Mouse (Mus musculus) liver, postnatal 0 days (tissue): ENCODE measurements around the gene Pard3b. TPM values are rescaled to one million over a fixed set of nuclear protein-coding genes. Genes with fewer than 3 reads are reported as not detected.
A peak's percentile ranks its signal among the peaks of the same experiment; 100 is the strongest.

Source experiments
- ATAC-seq: fragments of 200-750 bp; cut with Nextera tagmentation; 2 replicates; pipeline ENCODE4 v1.8.0; 2017; ENCODE audit warnings: mild to moderate bottlenecking, moderate library complexity
- DNase-seq: peaks from one replicate; pipeline ENCODE4 v3.0.0-alpha.2; 2016
- H3K27ac ChIP-seq: fragments of 300-500 bp; sonication (generic); 2 replicates; pipeline ENCODE4 v1.5.1; 2014; ENCODE audit warnings: antibody characterized with exemption, moderate library complexity, mild to moderate bottlenecking, low read depth
- H3K27me3 ChIP-seq: fragments of 300-500 bp; sonication (generic); 2 replicates; pipeline ENCODE4 v1.6.1; 2014; ENCODE audit warnings: low read length, control low read depth, mixed read lengths; ENCODE audit not compliant: insufficient read depth
- H3K36me3 ChIP-seq: fragments of 300-500 bp; sonication (generic); replicated peaks from 2 replicates; pipeline ENCODE4 v1.6.1; 2014; ENCODE audit warnings: mild to moderate bottlenecking, control low read depth, low read length, moderate library complexity, mixed read lengths; ENCODE audit not compliant: insufficient read depth
- H3K4me1 ChIP-seq: fragments of 300-500 bp; sonication (generic); 2 replicates; pipeline ENCODE4 v1.6.1; 2014; ENCODE audit warnings: antibody characterized with exemption, mild to moderate bottlenecking, control low read depth; ENCODE audit not compliant: insufficient read depth
- H3K4me2 ChIP-seq: fragments of 300-500 bp; sonication (generic); 2 replicates; pipeline ENCODE4 v1.6.1; 2014; ENCODE audit warnings: low read depth, mild to moderate bottlenecking, low read length, moderate library complexity, mixed read lengths
- H3K4me3 ChIP-seq: fragments of 300-500 bp; sonication (generic); 2 replicates; pipeline ENCODE4 v1.5.1; 2014; ENCODE audit warnings: low read depth, low read length
- H3K9ac ChIP-seq: fragments of 300-500 bp; sonication (generic); replicated peaks from 2 replicates; pipeline ENCODE4 v1.6.1; 2014; ENCODE audit warnings: mild to moderate bottlenecking, moderate library complexity
- H3K9me3 ChIP-seq: fragments of 300-500 bp; sonication (generic); 2 replicates; pipeline ENCODE4 v1.6.1; 2016; ENCODE audit warnings: mild to moderate bottlenecking, control low read depth, low read length, mixed read lengths
- CTCF ChIP-seq: sonication (generic); IDR thresholded peaks from 2 replicates; pipeline ENCODE4 v1.5.1; 2016; ENCODE audit warnings: antibody characterized with exemption, low read depth
- EP300 ChIP-seq: IDR thresholded peaks from 2 replicates; pipeline ENCODE4 v1.6.1; 2016; ENCODE audit warnings: antibody characterized with exemption, low read depth, mild to moderate bottlenecking
- WGBS: fragments of 180-500 bp; shearing (Covaris S2); extraction: QIAGEN DNeasy Blood & Tissue Kit; methylation state at CpG from one replicate; pipeline ENCODE4 v1.1.7; 2014; ENCODE audit not compliant: insufficient replicate concordance; 5-methylcytosine and 5-hydroxymethylcytosine counted together
- polyA plus RNA-seq: library from polyadenylated mRNA; unstranded; fragments of >200 nt; fragmentation: Nextera tagmentation; extraction: Ambion mirVana; gene quantifications from 2 replicates; pipeline ENCODE4 v1.2.1, GENCODE M21; 2015

Pard3b gene
- polyA plus RNA-seq, 1 experiment from 2014 or later, result 2.8 TPM

- Histone ChIP-seq H3K36me3 (no peaks in the 10 kb centered on the region), H3K4me1 (no peaks in the 10 kb centered on the region), H3K27ac (no peak overlapping the region), H3K9me3 (no peaks in the 10 kb centered on the region), H3K4me2 (no peak overlapping the region), H3K4me3 (no peak overlapping the region), H3K27me3 (no peaks in the 10 kb centered on the region), H3K9ac (no peak overlapping the region)
- DNase-seq, result no peak
- no peak for ATAC-seq
- TF ChIP-seq EP300, result no peak
- TF ChIP-seq CTCF, result no peak
- WGBS, result 77% methylated on average over 4 of the region's 4 CpGs
These were observed 264.8 kb downstream of the Pard3b start for GRCm38 (mm10) chr1:61903271-61904007.

DNA sequence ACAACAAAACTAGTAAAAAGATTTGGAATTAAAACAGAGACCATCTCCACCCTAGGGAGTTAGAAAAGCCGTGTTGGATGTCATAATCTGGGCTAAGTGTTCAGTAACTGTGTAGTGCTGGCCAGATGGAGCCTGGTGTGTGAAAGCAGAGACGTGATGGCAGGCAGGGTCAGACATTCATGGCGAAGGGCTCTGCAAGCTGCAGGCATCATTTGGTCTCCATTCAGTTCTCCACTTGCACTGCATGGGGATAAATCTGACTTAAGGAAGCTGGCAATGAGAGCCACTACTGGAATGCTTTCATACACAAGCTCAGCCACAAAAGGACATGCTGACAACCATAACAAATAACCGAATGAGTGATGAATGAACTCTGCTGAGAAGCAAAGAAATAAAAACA lies 265.4 kb downstream of the Pard3b start:
- DNase-seq, result no peak
- no peak overlapping the region for H3K27ac ChIP-seq
- TF ChIP-seq CTCF, result no peak

DNA sequence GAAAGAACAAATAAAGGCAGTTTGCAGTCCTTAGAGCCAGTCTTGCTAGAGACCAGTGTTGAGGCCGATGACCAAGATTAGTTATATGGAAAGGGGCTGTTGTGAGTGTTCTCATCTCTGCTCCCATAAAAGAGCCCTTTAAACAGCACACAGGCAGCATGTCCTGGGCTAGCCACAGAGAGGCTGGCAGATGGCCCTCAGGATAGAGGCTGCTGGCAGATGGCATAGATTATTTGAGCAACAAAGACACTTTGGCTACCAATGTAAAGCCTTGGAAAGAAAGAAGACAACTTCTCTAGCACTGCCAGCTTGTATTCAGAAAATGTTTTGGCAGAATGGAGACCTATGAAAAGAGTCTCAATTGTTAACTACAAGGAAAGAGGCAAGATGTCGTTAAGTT lies 274.3 kb downstream of the Pard3b start:
- Histone ChIP-seq H3K36me3 (no peaks in the 10 kb centered on the region), H3K27ac (no peak overlapping the region), H3K4me3 (no peak overlapping the region), H3K9ac (no peak overlapping the region), H3K27me3 (no peaks in the 10 kb centered on the region), H3K9me3 (no peaks in the 10 kb centered on the region), H3K4me2 (no peak overlapping the region), H3K4me1 (no peaks in the 10 kb centered on the region)
- TF ChIP-seq EP300, result no peak
- no peak for TF ChIP-seq CTCF
- ATAC-seq (no peak), DNase-seq (no peak)
- 78% methylated on average over 2 of the region's 2 CpGs for WGBS

More for the DNA sequence above, 265.4 kb downstream of the Pard3b start:
- no peak for ATAC-seq
- Histone ChIP-seq H3K4me3 (no peak overlapping the region), H3K9me3 (no peaks in the 10 kb centered on the region), H3K4me1 (no peaks in the 10 kb centered on the region), H3K36me3 (no peaks in the 10 kb centered on the region), H3K4me2 (no peak overlapping the region), H3K27me3 (no peaks in the 10 kb centered on the region), H3K9ac (no peak overlapping the region)
- 66% methylated on average over 4 of the region's 4 CpGs for WGBS

DNA sequence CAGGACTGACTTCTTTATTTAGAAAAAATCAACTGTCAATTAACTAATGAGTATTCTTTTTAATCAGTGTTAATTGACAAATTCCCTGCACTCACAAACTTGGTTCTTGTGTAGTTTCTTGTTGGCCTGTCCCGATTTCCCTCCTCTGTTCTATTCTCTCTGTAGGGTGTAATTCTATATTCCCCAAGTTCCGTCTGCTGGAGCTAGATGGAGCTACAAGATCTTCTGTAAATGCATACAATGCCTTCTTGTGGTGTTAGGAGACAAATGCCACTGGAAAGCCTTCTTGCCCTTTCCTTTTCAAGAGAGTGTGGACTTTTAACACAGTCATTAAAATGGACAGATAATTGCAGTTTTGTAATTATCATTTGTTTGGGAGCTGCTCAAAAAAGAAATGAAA lies 286.3 kb downstream of the Pard3b start:
- Histone ChIP-seq H3K4me2 (no peak overlapping the region), H3K4me3 (no peak overlapping the region), H3K9me3 (no peaks in the 10 kb centered on the region), H3K4me1 (no peaks in the 10 kb centered on the region), H3K36me3 (no peaks in the 10 kb centered on the region), H3K27me3 (no peaks in the 10 kb centered on the region), H3K9ac (no peak overlapping the region), H3K27ac (no peak overlapping the region)
- ATAC-seq (no peak), DNase-seq (no peak)
- WGBS, result 56% methylated on average over 2 of the region's 2 CpGs
- TF ChIP-seq CTCF, result peak; percentile 63
- no peak for TF ChIP-seq EP300

- no peak for DNase-seq
- Histone ChIP-seq H3K4me3 (no peak overlapping the region), H3K4me2 (no peak overlapping the region), H3K27me3 (no peaks in the 10 kb centered on the region), H3K9me3 (no peaks in the 10 kb centered on the region), H3K27ac (no peak overlapping the region), H3K36me3 (no peaks in the 10 kb centered on the region), H3K9ac (no peak overlapping the region), H3K4me1 (no peaks in the 10 kb centered on the region)
- peak; percentile 29; the same call in 1 of the 2 replicates for ATAC-seq
- 76% methylated on average over 5 of the region's 5 CpGs for WGBS
- TF ChIP-seq CTCF (no peak), EP300 (no peak)
These were observed 286.9 kb downstream of the Pard3b start for GRCm38 (mm10) chr1:61925541-61925940.

DNA sequence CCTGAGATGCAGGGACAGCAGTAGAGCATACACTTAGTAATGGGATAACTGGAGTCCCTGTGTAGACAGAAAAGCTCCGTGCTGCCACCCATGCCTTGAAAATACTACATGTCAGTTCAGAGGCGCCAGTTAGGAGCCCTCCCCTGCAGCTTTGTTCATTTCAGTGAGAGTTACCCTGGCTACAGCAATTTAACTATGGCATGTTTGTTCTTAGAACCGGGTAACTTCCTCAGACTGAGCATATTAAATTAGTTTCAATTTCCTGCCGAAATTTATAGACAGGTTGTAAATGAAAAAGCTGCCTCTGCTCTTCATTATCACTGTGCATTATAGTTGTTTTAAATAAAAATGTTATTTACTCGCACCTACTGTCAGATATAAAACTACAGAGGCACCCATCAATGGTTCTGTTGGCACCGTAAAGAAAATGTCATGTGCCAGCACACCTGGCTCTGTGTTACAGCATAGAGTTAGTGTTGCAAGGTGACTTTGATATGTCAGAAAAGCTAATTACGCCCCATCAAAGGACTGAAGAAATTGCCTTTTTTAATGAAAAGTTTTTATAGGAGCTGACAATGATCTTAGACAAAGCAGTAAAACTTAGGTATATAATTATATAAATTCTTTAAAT lies 289.6 kb downstream of the Pard3b start:
- H3K27ac ChIP-seq, result no peak overlapping the region
- TF ChIP-seq CTCF, result no peak
- no peak for TF ChIP-seq EP300
- no peak overlapping the region for H3K9ac ChIP-seq
- DNase-seq (no peak), ATAC-seq (no peak)
- WGBS, result 66% methylated on average over 7 of the region's 7 CpGs
- no peak overlapping the region for H3K4me3 ChIP-seq
- H3K36me3 ChIP-seq, result no peaks in the 10 kb centered on the region
- H3K9me3 ChIP-seq, result no peaks in the 10 kb centered on the region
- no peaks in the 10 kb centered on the region for H3K4me1 ChIP-seq
- H3K4me2 ChIP-seq, result no peak overlapping the region
- H3K27me3 ChIP-seq, result no peaks in the 10 kb centered on the region
